Mouse (Mus musculus): ENCODE measurements around the gene Vmn2r7. TPM values are rescaled to one million over a fixed set of nuclear protein-coding genes. Genes with fewer than 3 reads are reported as not detected.
"Not testable (repeated sequence)": the region's sequence is repeated elsewhere in the genome, so short reads cannot be mapped to it uniquely, and the experiment has no call there.

The Vmn2r7 gene
- not detected in 2 replicates for polyA plus RNA-seq (2014; fragmentation: Nextera tagmentation; extraction: Ambion mirVana)

DNA sequence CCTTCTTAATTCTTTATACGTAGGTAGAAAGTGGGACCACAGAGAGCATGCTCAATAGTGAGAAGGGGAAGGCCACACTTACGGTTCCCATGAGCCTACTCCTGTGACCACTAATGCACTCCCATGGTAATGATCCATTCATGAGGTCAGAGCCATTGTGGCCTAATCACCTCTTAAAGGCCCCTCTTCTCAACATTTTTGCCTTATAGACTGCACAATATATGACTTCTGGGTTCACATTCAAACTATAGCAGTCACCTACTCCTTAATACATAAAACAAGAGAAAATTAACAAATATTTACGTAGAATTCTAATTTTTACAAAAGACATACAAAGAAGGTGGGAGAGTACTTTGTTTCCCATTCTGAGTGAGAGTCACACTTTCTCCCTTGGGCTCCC, at the start of gene Vmn2r7:
Vmn2r7 (minus strand) TSS at position 101 of the 400 bp plus-strand sequence.
- not testable (repeated sequence) for H3K27me3 ChIP-seq (replicated peaks; ENCODE audit: control insufficient read depth, insufficient read depth, low read length); H3K4me1 ChIP-seq (replicated peaks; ENCODE audit: control insufficient read depth, insufficient read depth, low read length); ATAC-seq (replicated peaks; ENCODE audit: low FRiP score, low TSS enrichment, low read depth); H3K9ac ChIP-seq (ENCODE audit: low read length); DNase-seq (ENCODE audit: low spot score); H3K9me3 ChIP-seq (ENCODE audit: control insufficient read depth, low read length); H3K27ac ChIP-seq (ENCODE audit: low read depth); H3K4me2 ChIP-seq (ENCODE audit: low read length); H3K36me3 ChIP-seq (ENCODE audit: control insufficient read depth, insufficient read depth, low read length); H3K4me3 ChIP-seq (ENCODE audit: low read depth, low read length)
- 87% methylated on average over 2 of the region's 3 CpGs for WGBS

DNA sequence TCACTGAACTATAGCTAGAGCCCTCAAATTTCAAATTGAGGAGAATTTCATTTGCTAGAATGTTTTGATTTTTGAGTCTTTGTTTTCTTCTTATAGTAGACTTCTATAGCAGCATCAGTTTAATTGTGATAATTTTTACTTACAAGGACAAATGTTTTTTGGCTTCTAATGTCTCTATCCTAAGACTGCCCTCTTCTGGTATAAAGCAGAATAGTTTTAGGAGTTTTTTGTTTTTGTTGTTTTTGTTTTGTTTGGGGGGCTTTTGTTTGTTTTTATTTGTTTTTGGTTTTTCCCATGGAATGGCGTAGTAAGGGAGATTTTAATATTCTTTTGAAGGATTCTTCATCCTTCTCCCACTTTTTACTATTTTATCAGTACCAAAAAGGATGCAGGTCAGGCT, 45.2 kb upstream of the Vmn2r7 start:
- Histone ChIP-seq H3K27ac (ENCODE audit: low read depth) (no peak overlapping the region), H3K36me3 (ENCODE audit: control insufficient read depth, insufficient read depth, low read length) (no peaks in the 10 kb centered on the region), H3K4me2 (ENCODE audit: low read length) (no peak overlapping the region), H3K9ac (ENCODE audit: low read length) (no peak overlapping the region), H3K9me3 (ENCODE audit: control insufficient read depth, low read length) (no peaks in the 10 kb centered on the region), H3K27me3 (replicated peaks; ENCODE audit: control insufficient read depth, insufficient read depth, low read length) (no peaks in the 10 kb centered on the region), H3K4me1 (replicated peaks; ENCODE audit: control insufficient read depth, insufficient read depth, low read length) (no peaks in the 10 kb centered on the region), H3K4me3 (ENCODE audit: low read depth, low read length) (no peak overlapping the region)
- ATAC-seq (replicated peaks; ENCODE audit: low FRiP score, low TSS enrichment, low read depth), result no peak
- WGBS, result 45% methylated on average over 1 of the region's 1 CpGs
- DNase-seq (ENCODE audit: low spot score), result no peak

DNA sequence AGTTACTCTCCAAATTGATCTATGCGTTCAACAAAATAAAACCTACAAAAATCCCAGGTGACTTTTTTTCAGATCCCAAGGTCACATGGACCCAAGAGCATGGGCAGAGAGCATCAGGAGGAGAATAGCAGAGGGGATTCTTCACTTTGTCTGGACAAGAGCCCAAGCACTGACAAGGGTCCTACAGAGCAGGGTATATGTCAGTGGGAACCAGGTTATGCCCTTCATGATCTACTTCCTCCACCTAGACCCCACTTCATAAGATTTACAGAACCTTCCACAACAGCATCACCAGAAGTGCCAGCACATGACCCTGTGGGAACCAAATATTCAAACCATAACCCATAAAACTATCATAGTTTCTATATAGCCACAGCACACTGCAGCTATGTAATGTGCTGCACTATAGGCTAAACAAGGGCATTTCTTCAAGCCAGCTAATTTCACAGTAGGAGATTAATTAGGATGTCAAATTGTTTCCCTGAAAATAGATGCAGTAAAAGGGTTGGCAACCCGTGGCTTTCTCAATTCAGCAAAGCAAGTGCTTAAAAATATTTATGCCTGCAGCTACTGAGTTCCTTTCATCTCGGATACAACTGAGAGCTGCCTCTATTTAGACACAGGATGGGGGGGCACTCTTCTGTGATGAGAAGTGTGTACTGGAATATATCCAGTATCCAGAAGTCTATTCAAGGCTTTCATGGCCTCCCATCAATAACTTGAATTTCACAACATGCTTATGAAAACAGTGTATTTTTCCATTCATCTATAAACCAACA, 33.8 kb upstream of the Vmn2r7 start:
- WGBS, result 61% methylated on average over 3 of the region's 3 CpGs
- Histone ChIP-seq H3K36me3 (ENCODE audit: control insufficient read depth, insufficient read depth, low read length) (no peaks in the 10 kb centered on the region), H3K4me3 (ENCODE audit: low read depth, low read length) (no peak overlapping the region), H3K9ac (ENCODE audit: low read length) (no peak overlapping the region), H3K27me3 (replicated peaks; ENCODE audit: control insufficient read depth, insufficient read depth, low read length) (no peaks in the 10 kb centered on the region), H3K9me3 (ENCODE audit: control insufficient read depth, low read length) (no peaks in the 10 kb centered on the region), H3K4me1 (replicated peaks; ENCODE audit: control insufficient read depth, insufficient read depth, low read length) (no peaks in the 10 kb centered on the region), H3K4me2 (ENCODE audit: low read length) (no peak overlapping the region), H3K27ac (ENCODE audit: low read depth) (no peak overlapping the region)
- ATAC-seq (replicated peaks; ENCODE audit: low FRiP score, low TSS enrichment, low read depth), result no peak
- no peak for DNase-seq (ENCODE audit: low spot score)

DNA sequence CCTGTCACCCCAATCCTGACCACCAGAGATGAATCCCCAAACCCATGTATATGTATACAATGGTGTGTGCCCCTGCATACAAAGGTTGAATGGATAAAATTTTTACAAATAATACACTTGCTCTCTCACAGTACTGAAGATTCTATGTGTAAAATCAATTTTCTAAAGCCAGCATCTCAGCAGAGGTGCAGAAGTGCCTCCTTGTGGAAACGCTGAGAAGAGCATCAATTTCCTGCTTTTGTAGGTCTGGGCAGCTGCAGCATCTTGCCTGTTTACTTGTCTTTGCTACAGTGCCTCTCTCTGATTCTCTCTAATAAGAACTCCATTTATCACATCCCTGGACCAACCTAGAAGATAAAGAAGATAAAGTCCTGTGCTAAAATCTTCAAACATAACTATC, 32.1 kb upstream of the Vmn2r7 start:
- whole genome bisulfite sequencing, result 46% methylated on average over 1 of the region's 1 CpGs
- no peaks in the 10 kb centered on the region for H3K36me3 ChIP-seq (ENCODE audit: control insufficient read depth, insufficient read depth, low read length)
- no peak overlapping the region for H3K27ac ChIP-seq (ENCODE audit: low read depth)
- no peak overlapping the region for H3K4me2 ChIP-seq (ENCODE audit: low read length)
- no peak overlapping the region for H3K4me3 ChIP-seq (ENCODE audit: low read depth, low read length)
- H3K27me3 ChIP-seq (replicated peaks; ENCODE audit: control insufficient read depth, insufficient read depth, low read length), result no peaks in the 10 kb centered on the region
- no peaks in the 10 kb centered on the region for H3K4me1 ChIP-seq (replicated peaks; ENCODE audit: control insufficient read depth, insufficient read depth, low read length)
- ATAC-seq (replicated peaks; ENCODE audit: low FRiP score, low TSS enrichment, low read depth) (no peak), DNase-seq (ENCODE audit: low spot score) (no peak)
- H3K9ac ChIP-seq (ENCODE audit: low read length), result no peak overlapping the region
- no peaks in the 10 kb centered on the region for H3K9me3 ChIP-seq (ENCODE audit: control insufficient read depth, low read length)

DNA sequence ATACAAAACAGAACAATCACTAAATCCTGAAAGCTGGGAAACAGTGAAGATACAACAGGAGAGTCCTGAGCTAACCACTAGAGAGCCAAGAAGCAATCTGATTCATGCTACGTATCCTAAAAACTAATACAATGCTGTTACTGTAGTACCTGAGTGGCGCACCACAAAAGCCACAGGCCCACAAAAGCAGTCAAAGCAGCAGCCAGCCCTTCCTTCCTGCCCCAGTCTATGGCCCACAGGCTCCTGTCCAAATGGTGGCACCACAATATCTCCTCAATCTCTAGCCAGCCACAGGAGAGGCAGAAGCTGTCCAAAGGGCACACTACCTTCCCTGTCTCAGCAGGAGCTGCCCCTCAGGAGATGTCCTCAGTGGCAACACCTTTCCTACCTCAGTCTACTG, 1.7 kb downstream of the Vmn2r7 start:
- no peak overlapping the region for H3K9ac ChIP-seq (ENCODE audit: low read length)
- WGBS, result 93% methylated on average over 2 of the region's 2 CpGs
- H3K4me2 ChIP-seq (ENCODE audit: low read length), result no peak overlapping the region
- no peak for ATAC-seq (replicated peaks; ENCODE audit: low FRiP score, low TSS enrichment, low read depth)
- H3K4me3 ChIP-seq (ENCODE audit: low read depth, low read length), result no peak overlapping the region
- no peak for DNase-seq (ENCODE audit: low spot score)
- H3K4me1 ChIP-seq (replicated peaks; ENCODE audit: control insufficient read depth, insufficient read depth, low read length), result no peaks in the 10 kb centered on the region
- H3K27me3 ChIP-seq (replicated peaks; ENCODE audit: control insufficient read depth, insufficient read depth, low read length), result no peaks in the 10 kb centered on the region
- H3K27ac ChIP-seq (ENCODE audit: low read depth), result no peak overlapping the region
- no peaks in the 10 kb centered on the region for H3K36me3 ChIP-seq (ENCODE audit: control insufficient read depth, insufficient read depth, low read length)
- H3K9me3 ChIP-seq (ENCODE audit: control insufficient read depth, low read length), result no peaks in the 10 kb centered on the region

DNA sequence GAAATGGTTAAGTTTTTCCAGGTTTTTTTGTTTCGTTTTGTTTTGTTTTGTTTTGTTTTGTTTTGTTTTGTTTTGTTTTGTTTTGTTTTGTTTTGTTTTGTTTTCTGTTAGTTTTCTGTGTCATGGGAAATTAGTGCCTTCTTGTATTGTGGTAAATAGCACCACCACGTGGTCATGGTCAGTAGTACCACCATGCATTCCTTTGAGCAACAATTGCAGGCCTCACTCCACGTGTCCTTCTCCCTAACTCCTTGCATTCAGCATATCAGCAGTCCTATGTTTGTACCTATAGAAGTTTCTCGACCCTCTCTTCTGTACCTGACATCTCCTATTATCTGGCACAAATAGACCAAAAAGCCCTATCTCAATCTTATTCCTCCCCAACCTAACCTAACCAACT, 2.3 kb downstream of the Vmn2r7 start:
- no peaks in the 10 kb centered on the region for H3K36me3 ChIP-seq (ENCODE audit: control insufficient read depth, insufficient read depth, low read length)
- no peaks in the 10 kb centered on the region for H3K4me1 ChIP-seq (replicated peaks; ENCODE audit: control insufficient read depth, insufficient read depth, low read length)
- ATAC-seq (replicated peaks; ENCODE audit: low FRiP score, low TSS enrichment, low read depth) (no peak), DNase-seq (ENCODE audit: low spot score) (peak; percentile 67)
- no peaks in the 10 kb centered on the region for H3K27me3 ChIP-seq (replicated peaks; ENCODE audit: control insufficient read depth, insufficient read depth, low read length)
- no peak overlapping the region for H3K4me3 ChIP-seq (ENCODE audit: low read depth, low read length)
- WGBS, result 11% methylated on average over 4 of the region's 4 CpGs
- no peaks in the 10 kb centered on the region for H3K9me3 ChIP-seq (ENCODE audit: control insufficient read depth, low read length)
- no peak overlapping the region for H3K9ac ChIP-seq (ENCODE audit: low read length)
- no peak overlapping the region for H3K4me2 ChIP-seq (ENCODE audit: low read length)
- H3K27ac ChIP-seq (ENCODE audit: low read depth), result no peak overlapping the region

DNA sequence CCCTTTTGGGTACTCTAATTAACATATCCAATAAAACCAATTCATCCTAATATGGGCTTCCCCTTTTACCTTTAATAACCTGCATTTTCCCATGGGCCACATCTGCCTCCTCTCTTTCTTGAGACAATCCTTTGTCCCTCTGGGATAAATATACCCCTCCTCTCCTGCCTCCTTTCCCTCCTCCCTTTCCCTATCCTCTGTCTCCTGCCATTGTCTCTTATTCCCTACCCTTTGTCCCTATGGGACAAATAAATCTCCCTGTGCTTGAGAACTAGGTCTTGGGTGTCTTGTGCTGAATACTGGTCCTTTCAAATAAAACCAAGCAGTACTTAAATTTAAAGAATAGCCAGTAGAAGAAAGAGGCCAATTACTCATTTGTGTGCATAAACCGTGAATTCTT, 13.4 kb downstream of the Vmn2r7 start:
- H3K4me3 ChIP-seq (ENCODE audit: low read depth, low read length), result no peak overlapping the region
- no peak overlapping the region for H3K9ac ChIP-seq (ENCODE audit: low read length)
- H3K27me3 ChIP-seq (replicated peaks; ENCODE audit: control insufficient read depth, insufficient read depth, low read length), result no peaks in the 10 kb centered on the region
- no peak overlapping the region for H3K27ac ChIP-seq (ENCODE audit: low read depth)
- H3K9me3 ChIP-seq (ENCODE audit: control insufficient read depth, low read length), result no peaks in the 10 kb centered on the region
- no peak for ATAC-seq (replicated peaks; ENCODE audit: low FRiP score, low TSS enrichment, low read depth)
- 96% methylated on average over 1 of the region's 1 CpGs for WGBS
- H3K4me2 ChIP-seq (ENCODE audit: low read length), result no peak overlapping the region
- no peaks in the 10 kb centered on the region for H3K4me1 ChIP-seq (replicated peaks; ENCODE audit: control insufficient read depth, insufficient read depth, low read length)
- no peaks in the 10 kb centered on the region for H3K36me3 ChIP-seq (ENCODE audit: control insufficient read depth, insufficient read depth, low read length)
- no peak for DNase-seq (ENCODE audit: low spot score)

DNA sequence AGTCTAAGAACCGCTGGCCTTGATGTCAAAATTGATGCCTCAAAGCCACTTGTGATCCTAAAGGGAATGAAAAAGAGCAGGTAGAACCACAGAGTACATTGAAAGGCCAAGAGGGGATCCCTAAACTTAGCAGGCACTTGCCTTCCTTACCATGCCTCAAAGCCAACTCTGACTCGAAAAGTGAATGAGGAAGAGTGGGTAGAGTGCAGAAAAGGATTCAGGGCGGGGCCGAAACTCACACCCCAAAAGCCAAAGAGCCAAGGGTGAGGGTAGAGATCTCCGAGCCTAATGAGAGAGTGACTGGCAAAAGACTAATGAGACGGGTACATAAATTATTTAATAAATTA, 53.3 kb downstream of the Vmn2r7 start:
- DNase-seq (ENCODE audit: low spot score) (no peak), ATAC-seq (replicated peaks; ENCODE audit: low FRiP score, low TSS enrichment, low read depth) (no peak)
- no peak overlapping the region for H3K27ac ChIP-seq (ENCODE audit: low read depth)
- no peaks in the 10 kb centered on the region for H3K27me3 ChIP-seq (replicated peaks; ENCODE audit: control insufficient read depth, insufficient read depth, low read length)
- no peak overlapping the region for H3K4me3 ChIP-seq (ENCODE audit: low read depth, low read length)
- H3K4me1 ChIP-seq (replicated peaks; ENCODE audit: control insufficient read depth, insufficient read depth, low read length), result no peaks in the 10 kb centered on the region
- no peaks in the 10 kb centered on the region for H3K36me3 ChIP-seq (ENCODE audit: control insufficient read depth, insufficient read depth, low read length)
- H3K9ac ChIP-seq (ENCODE audit: low read length), result no peak overlapping the region
- H3K9me3 ChIP-seq (ENCODE audit: control insufficient read depth, low read length), result no peaks in the 10 kb centered on the region
- no peak overlapping the region for H3K4me2 ChIP-seq (ENCODE audit: low read length)
- WGBS, result 46% methylated on average over 6 of the region's 6 CpGs

DNA sequence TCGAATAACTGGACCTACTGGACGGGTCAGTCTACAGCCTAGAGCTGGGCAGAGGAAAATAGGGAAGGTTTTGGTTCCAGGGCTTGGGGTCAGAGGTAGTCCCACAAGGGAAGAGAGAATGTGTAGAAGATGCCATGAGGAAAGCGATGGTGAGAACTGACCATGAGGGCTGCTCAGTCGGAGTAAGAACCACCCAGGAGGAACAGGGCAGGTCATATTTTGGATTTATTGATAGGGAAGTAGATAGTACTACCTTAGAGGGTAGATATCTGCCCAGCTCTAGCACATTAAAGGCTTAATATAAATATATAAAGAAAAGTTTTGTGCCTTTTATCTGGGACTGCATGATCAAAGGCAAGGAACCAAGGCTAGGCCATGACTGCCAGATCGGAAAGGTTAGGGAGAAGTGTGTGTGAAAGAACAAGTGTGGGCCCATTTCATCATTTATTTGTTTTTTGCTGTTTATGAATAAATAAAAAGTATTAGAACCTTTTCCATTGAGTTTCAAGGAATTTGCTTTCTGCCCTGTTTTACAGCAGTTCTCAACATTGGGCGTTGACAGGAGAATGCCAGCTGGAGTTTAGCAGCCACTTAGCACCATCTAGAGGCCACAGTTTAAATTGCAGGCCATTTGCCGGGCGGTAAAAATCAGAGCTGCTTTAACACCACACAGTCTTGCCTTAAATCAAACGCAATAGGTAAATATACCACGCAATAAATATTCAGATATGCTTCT, 53.9 kb downstream of the Vmn2r7 start:
- H3K4me3 ChIP-seq (ENCODE audit: low read depth, low read length), result no peak overlapping the region
- no peak overlapping the region for H3K27ac ChIP-seq (ENCODE audit: low read depth)
- DNase-seq (ENCODE audit: low spot score) (peak; percentile 86), ATAC-seq (replicated peaks; ENCODE audit: low FRiP score, low TSS enrichment, low read depth) (peak; percentile 68)
- H3K36me3 ChIP-seq (ENCODE audit: control insufficient read depth, insufficient read depth, low read length), result no peaks in the 10 kb centered on the region
- no peaks in the 10 kb centered on the region for H3K4me1 ChIP-seq (replicated peaks; ENCODE audit: control insufficient read depth, insufficient read depth, low read length)
- no peaks in the 10 kb centered on the region for H3K9me3 ChIP-seq (ENCODE audit: control insufficient read depth, low read length)
- H3K9ac ChIP-seq (ENCODE audit: low read length), result no peak overlapping the region
- no peak overlapping the region for H3K4me2 ChIP-seq (ENCODE audit: low read length)
- no peaks in the 10 kb centered on the region for H3K27me3 ChIP-seq (replicated peaks; ENCODE audit: control insufficient read depth, insufficient read depth, low read length)
- WGBS, result 52% methylated on average over 10 of the region's 10 CpGs

Data from intestine, embryonic 14.5 days (tissue).